Mouse (Mus musculus) liver, adult 2 months (tissue): ENCODE results near the gene Slco2b1.

Experiments
- CTCF ChIP-seq: fragments of 200-500 bp; IDR thresholded peaks from 2 replicates; pipeline ENCODE4 v1.5.1; 2011; ENCODE audit warnings: low read depth, low read length, control low read depth
- POLR2A ChIP-seq: fragments of 200-500 bp; IDR thresholded peaks from 2 replicates; pipeline ENCODE4 v1.6.1; 2011; ENCODE audit warnings: low read length, control low read depth; ENCODE audit not compliant: insufficient read depth; ENCODE audit errors: extremely low read depth

- TF ChIP-seq CTCF (no peak), POLR2A (no peak)
Measured at GRCm38 (mm10) chr7:99649585-99649984, 61.6 kb downstream of the Slco2b1 start.
